Mouse (Mus musculus) liver, embryonic 16.5 days (tissue): ENCODE measurements at regions not wholly inside any gene's neighbourhood (a gene's known extent, or its start where the extent isn't known, plus 50 kb on each side); places are given as distances from the start of the nearest gene placed in this dataset.

Experiments used
- ATAC-seq: fragments of 200-750 bp; cut with Nextera tagmentation; 2 replicates; pipeline ENCODE4 v1.8.0; 2017; ENCODE audit warnings: low read depth, mild to moderate bottlenecking, moderate number of reproducible peaks, moderate library complexity
- H3K27ac ChIP-seq: fragments of 300-500 bp; sonication (generic); 2 replicates; pipeline ENCODE4 v1.5.1; 2014; ENCODE audit warnings: mild to moderate bottlenecking, low read length
- H3K27me3 ChIP-seq: fragments of 300-500 bp; sonication (generic); 2 replicates; pipeline ENCODE4 v1.6.1; 2014; ENCODE audit warnings: low read depth, low read length, mixed read lengths; ENCODE audit not compliant: control insufficient read depth, insufficient read depth
- H3K36me3 ChIP-seq: fragments of 300-500 bp; sonication (generic); 2 replicates; pipeline ENCODE4 v1.6.1; 2014; ENCODE audit warnings: mild to moderate bottlenecking; ENCODE audit not compliant: control insufficient read depth, insufficient read depth
- H3K4me1 ChIP-seq: fragments of 300-500 bp; sonication (generic); 2 replicates; pipeline ENCODE4 v1.6.1; 2014; ENCODE audit warnings: low read depth, low read length, mixed read lengths; ENCODE audit not compliant: control insufficient read depth
- H3K4me2 ChIP-seq: fragments of 300-500 bp; sonication (generic); 2 replicates; pipeline ENCODE4 v1.6.1; 2014; ENCODE audit warnings: low read depth, low read length, mixed read lengths
- H3K4me3 ChIP-seq: fragments of 300-500 bp; sonication (generic); 2 replicates; pipeline ENCODE4 v1.5.1; 2014; ENCODE audit warnings: low read depth, mild to moderate bottlenecking, low read length
- H3K9ac ChIP-seq: fragments of 300-500 bp; sonication (generic); 2 replicates; pipeline ENCODE4 v1.6.1; 2014; ENCODE audit warnings: low read depth, low read length
- H3K9me3 ChIP-seq: fragments of 300-500 bp; sonication (generic); replicated peaks from 2 replicates; pipeline ENCODE4 v1.6.1; 2016; ENCODE audit warnings: low read length; ENCODE audit not compliant: control insufficient read depth
- WGBS: fragments of 180-500 bp; shearing (Covaris S2); extraction: QIAGEN DNeasy Blood & Tissue Kit; methylation state at CpG from one replicate; pipeline ENCODE4 v1.1.7; 2014; ENCODE audit not compliant: insufficient replicate concordance; 5-methylcytosine and 5-hydroxymethylcytosine counted together

- H3K36me3 ChIP-seq: no peaks in the 10 kb centered on the region
- H3K27ac ChIP-seq: no peak overlapping the region
- no peak overlapping the region for H3K4me2 ChIP-seq
- ATAC-seq: peak; percentile 86
- H3K4me3 ChIP-seq: no peak overlapping the region
- H3K4me1 ChIP-seq: peaks cover 2% of the 10 kb centered on the region; the same call in 1 of the 2 replicates
- no peaks in the 10 kb centered on the region for H3K9me3 ChIP-seq
- no peaks in the 10 kb centered on the region for H3K27me3 ChIP-seq
- WGBS: 54% methylated on average over 2 of the region's 2 CpGs
- no peak overlapping the region for H3K9ac ChIP-seq
These were observed 86.8 kb upstream of the Adgra3 start for GRCm38 (mm10) chr5:50145458-50146083.

DNA sequence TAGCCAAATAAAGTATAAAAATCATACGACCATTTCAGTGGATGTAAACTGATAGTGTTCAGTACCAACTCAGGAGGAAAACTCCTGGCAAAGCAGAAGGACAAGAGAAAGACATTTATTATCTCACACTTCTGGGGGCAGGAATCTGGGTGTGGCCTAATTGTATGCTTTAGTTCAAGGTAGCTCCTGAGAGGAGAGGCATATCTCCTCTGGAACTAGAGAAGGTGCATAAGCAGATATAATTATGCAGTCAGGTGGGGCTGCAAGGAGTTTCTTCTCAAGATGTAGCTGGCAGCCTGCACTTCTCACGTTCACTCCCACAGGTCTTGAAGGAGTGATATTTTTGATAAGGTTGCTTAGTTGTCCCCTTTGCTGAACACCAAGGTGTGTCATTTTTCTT is 71.4 kb upstream of the Adgra3 start:
- 0 out of 2 replicates have a peak overlapping the region, but pooled peaks have one; percentile 30 for H3K4me2 ChIP-seq
- H3K9me3 ChIP-seq: no peaks in the 10 kb centered on the region
- peak overlapping the region; percentile 20; the same call in 1 of the 2 replicates for H3K9ac ChIP-seq
- peaks cover 33% of the 10 kb centered on the region for H3K4me1 ChIP-seq
- peak; percentile 46 for ATAC-seq
- peak overlapping the region; percentile 63 for H3K27ac ChIP-seq
- 24% methylated on average over 2 of the region's 2 CpGs for WGBS
- H3K4me3 ChIP-seq: no peak overlapping the region
- no peaks in the 10 kb centered on the region for H3K27me3 ChIP-seq
- H3K36me3 ChIP-seq: no peaks in the 10 kb centered on the region

DNA sequence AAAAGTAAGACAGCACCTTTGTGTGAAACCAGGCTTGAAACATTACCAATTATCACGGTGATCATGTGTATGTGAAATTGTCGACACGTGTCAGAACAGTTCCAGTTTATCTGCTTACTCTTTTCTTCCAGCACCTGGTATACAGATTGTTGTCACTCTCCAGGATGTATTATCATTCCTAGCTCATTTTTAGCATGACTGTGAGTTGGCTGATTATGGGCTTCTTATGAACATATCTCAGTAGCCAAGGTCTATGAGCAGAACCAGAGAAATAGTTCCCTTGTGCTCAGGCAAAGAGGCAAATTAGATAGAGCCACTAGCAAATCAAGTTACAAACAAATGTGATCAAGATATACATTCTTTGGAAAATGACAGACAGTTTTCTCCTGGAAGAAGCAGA is 70.2 kb upstream of the Adgra3 start:
- H3K36me3 ChIP-seq: no peaks in the 10 kb centered on the region
- ATAC-seq: 0 out of 2 replicates have a peak, but pooled peaks have one; percentile 8
- peak overlapping the region; percentile 1; the same call in 1 of the 2 replicates for H3K9ac ChIP-seq
- no peak overlapping the region for H3K4me3 ChIP-seq
- H3K4me1 ChIP-seq: peaks cover 37% of the 10 kb centered on the region
- WGBS: 40% methylated on average over 3 of the region's 3 CpGs
- no peaks in the 10 kb centered on the region for H3K27me3 ChIP-seq
- H3K9me3 ChIP-seq: no peaks in the 10 kb centered on the region
- peak overlapping the region; percentile 5; the same call in 1 of the 2 replicates for H3K4me2 ChIP-seq
- peak overlapping the region; percentile 82 for H3K27ac ChIP-seq

DNA sequence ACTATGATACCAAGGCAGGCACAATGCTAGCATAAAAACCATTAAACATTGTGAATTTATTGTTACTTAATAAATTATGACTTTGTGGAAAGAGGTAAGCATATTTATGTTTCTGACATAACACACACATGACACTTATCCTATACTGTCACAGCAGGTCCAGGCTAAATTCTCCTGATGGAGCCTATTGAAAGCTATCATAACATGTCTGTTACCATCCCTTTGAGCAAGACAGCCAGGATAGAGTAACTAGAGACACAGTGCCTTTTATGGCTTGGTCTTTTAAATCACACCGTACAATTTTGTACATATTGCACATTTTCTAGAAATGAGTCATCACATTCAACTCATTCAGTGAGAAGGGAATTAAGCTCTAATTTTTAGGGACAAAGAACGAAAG is 67.8 kb upstream of the Adgra3 start:
- no peaks in the 10 kb centered on the region for H3K27me3 ChIP-seq
- H3K27ac ChIP-seq: peak overlapping the region; percentile 87
- 63% methylated on average over 2 of the region's 2 CpGs for WGBS
- peak; percentile 17; the same call in 1 of the 2 replicates for ATAC-seq
- no peaks in the 10 kb centered on the region for H3K36me3 ChIP-seq
- no peak overlapping the region; the same call in 1 of the 2 replicates for H3K9ac ChIP-seq
- peaks cover 37% of the 10 kb centered on the region for H3K4me1 ChIP-seq
- no peaks in the 10 kb centered on the region for H3K9me3 ChIP-seq
- peak overlapping the region; percentile 46 for H3K4me2 ChIP-seq
- no peak overlapping the region for H3K4me3 ChIP-seq

DNA sequence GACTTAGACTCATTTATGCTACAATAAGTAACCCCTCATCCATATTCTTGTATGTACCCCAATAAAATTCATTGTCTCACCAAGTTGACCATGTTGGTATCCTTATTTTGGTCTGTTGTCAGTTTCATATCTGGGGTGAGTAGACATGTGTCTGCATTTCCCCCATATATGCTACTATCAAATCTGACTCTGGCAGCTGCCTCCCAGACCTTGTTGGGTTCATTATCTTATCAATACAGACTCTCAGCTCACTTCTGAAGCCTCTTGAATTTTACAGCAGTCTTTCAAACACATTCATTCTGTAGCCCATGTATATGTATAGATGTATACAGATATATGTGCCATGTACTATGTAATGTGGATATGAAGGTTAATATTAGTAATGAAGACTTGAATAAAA is 67.4 kb upstream of the Adgra3 start:
- Histone ChIP-seq H3K9me3 (no peaks in the 10 kb centered on the region), H3K4me1 (peaks cover 37% of the 10 kb centered on the region), H3K27ac (peak overlapping the region; percentile 87; the same call in 1 of the 2 replicates), H3K36me3 (no peaks in the 10 kb centered on the region), H3K9ac (no peak overlapping the region), H3K4me3 (no peak overlapping the region), H3K4me2 (peak overlapping the region; percentile 46), H3K27me3 (no peaks in the 10 kb centered on the region)
- ATAC-seq: peak; percentile 96

GRCm38 (mm10) chr5:50125676-50126075 is 66.9 kb upstream of the Adgra3 start:
- H3K27ac ChIP-seq: peak overlapping the region; percentile 85
- H3K27me3 ChIP-seq: no peaks in the 10 kb centered on the region
- peak overlapping the region; percentile 33 for H3K4me3 ChIP-seq
- H3K9me3 ChIP-seq: no peaks in the 10 kb centered on the region
- no peak for ATAC-seq
- no peaks in the 10 kb centered on the region for H3K36me3 ChIP-seq
- peak overlapping the region; percentile 46 for H3K4me2 ChIP-seq
- peaks cover 35% of the 10 kb centered on the region for H3K4me1 ChIP-seq
- peak overlapping the region; percentile 33 for H3K9ac ChIP-seq
- WGBS: 36% methylated on average over 2 of the region's 2 CpGs

GRCm38 (mm10) chr5:50122829-50123241 is 64.0 kb upstream of the Adgra3 start:
- Histone ChIP-seq H3K27ac (no peak overlapping the region), H3K4me2 (no peak overlapping the region), H3K4me3 (no peak overlapping the region), H3K9me3 (peaks cover 4% of the 10 kb centered on the region; the same call in 1 of the 2 replicates), H3K27me3 (no peaks in the 10 kb centered on the region), H3K4me1 (peaks cover 24% of the 10 kb centered on the region), H3K36me3 (no peaks in the 10 kb centered on the region), H3K9ac (no peak overlapping the region)
- ATAC-seq: no peak
- WGBS: 57% methylated on average over 1 of the region's 1 CpGs

- Histone ChIP-seq H3K27ac (no peak overlapping the region), H3K4me2 (no peak overlapping the region; the same call in 1 of the 2 replicates), H3K9me3 (peaks cover 4% of the 10 kb centered on the region; the same call in 1 of the 2 replicates), H3K9ac (no peak overlapping the region), H3K36me3 (no peaks in the 10 kb centered on the region), H3K4me3 (peak overlapping the region; percentile 19; the same call in 1 of the 2 replicates), H3K27me3 (no peaks in the 10 kb centered on the region), H3K4me1 (peaks cover 10% of the 10 kb centered on the region)
- ATAC-seq: peak; percentile 24; the same call in 1 of the 2 replicates
- 38% methylated on average over 1 of the region's 1 CpGs for WGBS
These were observed 61.1 kb upstream of the Adgra3 start for GRCm38 (mm10) chr5:50119860-50120259.
